Mouse (Mus musculus) stomach, postnatal 0 days (tissue): ENCODE measurements at regions not wholly inside any gene's neighbourhood (a gene's known extent, or its start where the extent isn't known, plus 50 kb on each side); places are given as distances from the start of the nearest gene placed in this dataset.

Experiments used
- ATAC-seq: fragments of 200-750 bp; cut with Nextera tagmentation; 2 replicates; pipeline ENCODE4 v1.8.0; 2017; ENCODE audit not compliant: low FRiP score, low TSS enrichment
- DNase-seq: peaks from one replicate; pipeline ENCODE4 v3.0.0-alpha.2; 2016; ENCODE audit warnings: low spot score
- H3K27ac ChIP-seq: fragments of 300-500 bp; sonication (generic); replicated peaks from 2 replicates; pipeline ENCODE4 v1.5.1; 2014; ENCODE audit warnings: mild to moderate bottlenecking, control low read depth
- H3K27me3 ChIP-seq: fragments of 300-500 bp; sonication (generic); 2 replicates; pipeline ENCODE4 v1.6.1; 2014; ENCODE audit warnings: low read length; ENCODE audit not compliant: control insufficient read depth, insufficient read depth
- H3K36me3 ChIP-seq: fragments of 300-500 bp; sonication (generic); 2 replicates; pipeline ENCODE4 v1.6.1; 2014; ENCODE audit warnings: low read length, mixed read lengths; ENCODE audit not compliant: control insufficient read depth, insufficient read depth
- H3K4me1 ChIP-seq: fragments of 300-500 bp; sonication (generic); replicated peaks from 2 replicates; pipeline ENCODE4 v1.6.1; 2014; ENCODE audit warnings: antibody characterized with exemption; ENCODE audit not compliant: control insufficient read depth, insufficient read depth
- H3K4me2 ChIP-seq: fragments of 300-500 bp; sonication (generic); replicated peaks from 2 replicates; pipeline ENCODE4 v1.6.1; 2014; ENCODE audit warnings: low read depth, mild to moderate bottlenecking, control low read depth, moderate library complexity
- H3K4me3 ChIP-seq: fragments of 300-500 bp; sonication (generic); 2 replicates; pipeline ENCODE4 v1.5.1; 2014; ENCODE audit warnings: low read depth, low read length, control low read depth
- H3K9ac ChIP-seq: fragments of 300-500 bp; sonication (generic); 2 replicates; pipeline ENCODE4 v1.6.1; 2014; ENCODE audit warnings: mild to moderate bottlenecking, low read length, control low read depth, mixed read lengths
- H3K9me3 ChIP-seq: fragments of 300-500 bp; sonication (generic); 2 replicates; pipeline ENCODE4 v1.6.1; 2016; ENCODE audit warnings: low read length; ENCODE audit not compliant: control insufficient read depth
- CTCF ChIP-seq: IDR thresholded peaks from 2 replicates; pipeline ENCODE4 v1.5.1; 2016; ENCODE audit warnings: antibody characterized with exemption, low read depth, mild to moderate bottlenecking, moderate library complexity
- EP300 ChIP-seq: optimal IDR thresholded peaks from 2 replicates; pipeline ENCODE3; 2016; ENCODE audit warnings: antibody characterized with exemption
- WGBS: fragments of 180-500 bp; shearing (Covaris S2); extraction: QIAGEN DNeasy Blood & Tissue Kit; methylation state at CpG from one replicate; pipeline ENCODE4 v1.1.7; 2014; 5-methylcytosine and 5-hydroxymethylcytosine counted together

DNA sequence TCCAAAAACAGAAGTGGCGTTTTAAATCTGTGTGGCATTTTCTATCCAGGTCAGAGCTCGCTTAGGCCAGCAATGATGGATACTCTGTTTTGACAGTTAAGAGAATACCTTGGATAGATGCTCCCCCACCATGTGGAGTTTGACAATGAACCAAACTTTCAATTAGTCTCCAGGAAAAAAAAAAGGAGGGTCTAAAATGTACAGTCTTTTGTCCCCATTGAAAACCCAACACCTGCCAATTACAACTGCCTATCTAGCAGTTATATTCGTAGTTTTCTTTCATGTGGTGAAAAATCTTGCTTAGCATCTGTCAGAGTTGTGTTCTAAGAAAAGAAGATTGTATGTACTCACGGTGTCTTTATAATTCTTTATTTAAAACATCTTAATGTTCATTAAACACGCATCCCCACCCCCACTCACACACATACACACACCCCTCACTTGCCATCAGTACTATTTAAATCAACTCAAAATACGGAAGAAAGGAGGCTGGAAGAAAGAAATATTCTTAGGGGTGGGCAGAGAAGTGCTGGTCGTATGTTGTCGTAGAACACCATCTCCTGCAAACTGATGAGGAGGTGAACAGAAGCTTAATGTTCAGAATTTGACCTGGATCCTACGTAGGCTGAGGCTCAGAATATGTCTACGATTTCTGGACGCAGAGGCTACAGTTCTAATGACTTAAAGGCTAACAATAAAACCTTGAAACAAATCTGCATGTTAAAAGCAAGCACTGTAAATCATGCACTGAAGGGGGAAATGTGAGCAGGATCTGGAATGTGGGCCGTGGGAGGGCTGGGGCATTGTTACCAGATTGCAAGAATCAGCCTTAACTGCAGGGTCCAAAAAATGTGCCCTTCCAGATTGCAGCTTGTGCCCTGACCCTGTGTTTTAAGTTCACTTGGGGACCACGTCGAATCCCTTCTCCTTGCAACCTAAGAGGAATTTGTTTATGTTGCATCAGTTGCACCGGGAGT lies 147.2 kb upstream of the Hhip start:
- 61% methylated on average over 15 of the region's 15 CpGs for whole genome bisulfite sequencing
- DNase-seq: no peak
- H3K27me3 ChIP-seq: no peaks in the 10 kb centered on the region

DNA sequence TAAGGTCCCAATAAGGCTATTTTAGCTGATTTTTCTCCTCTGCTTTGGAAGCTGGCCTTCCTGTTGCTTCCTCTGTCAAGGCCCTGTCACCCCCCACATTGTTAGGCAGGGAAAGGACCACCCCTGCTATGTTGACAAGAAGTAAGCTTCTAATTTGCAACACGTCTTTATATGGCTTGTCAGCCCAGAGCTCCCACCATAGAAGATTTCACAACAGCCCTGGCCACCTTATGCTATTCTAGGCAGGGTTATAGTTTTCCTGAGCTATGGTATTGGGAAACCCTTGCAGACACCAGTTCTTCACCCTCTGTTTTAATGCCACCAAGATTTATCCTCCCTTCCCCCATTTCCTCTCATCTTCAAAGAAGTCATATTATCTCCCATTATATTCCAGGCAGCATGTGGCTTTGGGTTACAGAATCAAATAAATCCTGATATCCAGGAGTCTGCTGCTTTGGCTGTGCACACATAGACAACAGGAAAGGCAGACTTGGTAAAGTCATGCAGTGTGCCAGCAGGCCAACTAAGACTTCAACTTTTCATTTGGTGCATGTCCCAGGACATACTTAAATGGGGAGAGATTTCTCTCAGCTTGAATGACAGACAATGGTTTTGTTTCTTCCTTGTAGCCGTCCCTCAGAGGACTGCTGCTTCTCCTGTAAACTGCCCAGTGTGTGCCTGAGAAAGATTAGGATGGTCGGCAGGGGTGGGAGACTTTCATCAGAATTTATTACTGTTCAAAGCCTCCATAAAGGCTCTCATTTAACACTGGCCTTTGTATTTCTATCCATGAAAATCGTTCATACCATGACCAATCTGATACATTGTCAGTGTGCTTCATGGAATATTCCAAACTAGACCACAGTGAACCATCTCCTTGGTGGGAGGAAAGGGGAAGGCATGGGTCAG lies 146.2 kb upstream of the Hhip start:
- Histone ChIP-seq H3K9ac (no peak overlapping the region), H3K4me1 (no peaks in the 10 kb centered on the region), H3K4me2 (no peak overlapping the region), H3K9me3 (no peaks in the 10 kb centered on the region), H3K27me3 (no peaks in the 10 kb centered on the region), H3K36me3 (no peaks in the 10 kb centered on the region), H3K27ac (no peak overlapping the region), H3K4me3 (no peak overlapping the region)
- DNase-seq (no peak), ATAC-seq (no peak)
- 58% methylated on average over 4 of the region's 4 CpGs for WGBS
- TF ChIP-seq CTCF: no peak
- no peak for TF ChIP-seq EP300

More for the DNA sequence above, 147.2 kb upstream of the Hhip start:
- Histone ChIP-seq H3K36me3 (no peaks in the 10 kb centered on the region), H3K27ac (no peak overlapping the region), H3K4me2 (no peak overlapping the region), H3K9me3 (no peaks in the 10 kb centered on the region), H3K4me3 (no peak overlapping the region), H3K9ac (no peak overlapping the region), H3K4me1 (no peaks in the 10 kb centered on the region)
- TF ChIP-seq CTCF: no peak
- no peak for TF ChIP-seq EP300
- ATAC-seq: no peak

DNA sequence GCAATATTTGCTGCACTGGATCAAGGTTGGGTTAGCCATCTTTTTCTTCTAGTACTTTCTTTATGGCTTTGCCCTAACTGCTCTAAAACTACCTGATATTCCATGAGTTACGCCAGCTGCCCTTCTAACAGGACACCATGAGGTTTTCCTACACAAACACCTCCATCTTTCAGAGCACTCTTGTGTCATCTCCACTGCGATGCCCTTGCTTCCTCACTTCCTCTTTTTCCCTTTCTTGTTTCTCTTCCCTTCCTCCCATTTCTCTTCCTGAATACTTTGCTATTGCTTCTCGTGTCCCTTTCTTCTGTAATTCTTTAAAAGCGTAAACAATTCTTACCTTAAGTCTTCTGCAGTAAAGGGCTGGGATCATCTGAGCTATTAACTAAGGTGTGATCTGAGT lies 139.9 kb upstream of the Hhip start:
- H3K9ac ChIP-seq: no peak overlapping the region
- no peak for DNase-seq

DNA sequence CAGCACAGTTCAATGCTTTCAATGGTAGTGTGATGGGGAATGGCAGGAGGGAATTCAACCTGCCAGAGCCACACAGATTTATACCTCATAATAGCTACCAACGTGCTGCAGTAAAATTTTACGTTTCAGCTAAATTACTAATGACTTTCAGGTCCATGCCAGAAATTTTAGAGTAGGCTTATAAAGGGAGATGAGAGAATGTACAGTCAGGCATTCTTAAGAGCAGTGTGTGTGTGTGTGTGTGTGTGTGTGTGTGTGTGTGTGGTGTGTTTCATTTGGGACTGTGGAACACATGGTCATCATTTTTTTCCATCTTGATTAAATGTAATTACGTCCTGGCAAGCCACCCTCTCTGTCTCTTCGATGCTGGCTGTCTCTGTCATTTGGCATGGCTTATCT lies 132.7 kb upstream of the Hhip start:
- Histone ChIP-seq H3K9ac (no peak overlapping the region), H3K9me3 (no peaks in the 10 kb centered on the region), H3K4me1 (no peaks in the 10 kb centered on the region), H3K36me3 (no peaks in the 10 kb centered on the region), H3K27ac (no peak overlapping the region), H3K4me2 (no peak overlapping the region), H3K27me3 (no peaks in the 10 kb centered on the region), H3K4me3 (no peak overlapping the region)
- no peak for ATAC-seq
- no peak for DNase-seq
- 56% methylated on average over 4 of the region's 4 CpGs for WGBS
- TF ChIP-seq EP300 (no peak), CTCF (no peak)

More for the DNA sequence above, 139.9 kb upstream of the Hhip start:
- Histone ChIP-seq H3K4me1 (no peaks in the 10 kb centered on the region), H3K9me3 (no peaks in the 10 kb centered on the region), H3K4me2 (no peak overlapping the region), H3K36me3 (no peaks in the 10 kb centered on the region), H3K27ac (no peak overlapping the region), H3K27me3 (no peaks in the 10 kb centered on the region), H3K4me3 (no peak overlapping the region)
- TF ChIP-seq CTCF (no peak), EP300 (no peak)
- ATAC-seq: no peak
- WGBS: 75% methylated on average over 4 of the region's 4 CpGs

- H3K9me3 ChIP-seq: no peaks in the 10 kb centered on the region
These were observed 132.1 kb upstream of the Hhip start for GRCm38 (mm10) chr8:80189797-80190509.

More at GRCm38 (mm10) chr8:80189797-80190509, 132.1 kb upstream of the Hhip start:
- Histone ChIP-seq H3K27ac (no peak overlapping the region), H3K4me1 (no peaks in the 10 kb centered on the region), H3K9ac (no peak overlapping the region), H3K4me2 (no peak overlapping the region), H3K27me3 (no peaks in the 10 kb centered on the region), H3K4me3 (no peak overlapping the region), H3K36me3 (no peaks in the 10 kb centered on the region)
- ATAC-seq (no peak), DNase-seq (no peak)
- TF ChIP-seq CTCF: no peak
- 73% methylated on average over 10 of the region's 10 CpGs for WGBS
